ENCODE assay signal across 8 mouse cellular contexts in genomic region chr10:78009184-78009944, GRCm38 (mm10). TPM values are rescaled to one million over a fixed set of nuclear protein-coding genes. Genes with fewer than 3 reads are reported as not detected.
A peak's percentile ranks its signal among the peaks of the same experiment; 100 is the strongest.
DNase-seq lines count a peak whose midpoint lies in the region; ATAC-seq lines count a peak whose summit lies in the region.

No protein-coding gene starts in this region.

- H3K27me3 ChIP-seq in hindbrain, embryonic 16.5 days (replicated peaks; ENCODE audit: control insufficient read depth, insufficient read depth, low read length), result no peaks in the 10 kb centered on the region

- no peaks in the 10 kb centered on the region for H3K9me3 ChIP-seq in hindbrain, embryonic 16.5 days (ENCODE audit: control insufficient read depth, low read length)

- H3K4me2 ChIP-seq in hindbrain, embryonic 16.5 days (ENCODE audit: low read length), result peak overlapping the region; percentile 93

- peaks cover 35% of the 10 kb centered on the region for H3K4me1 ChIP-seq in hindbrain, embryonic 16.5 days (ENCODE audit: control insufficient read depth, insufficient read depth, low read depth, low read length)

- H3K36me3 ChIP-seq in hindbrain, embryonic 16.5 days (ENCODE audit: control insufficient read depth, insufficient read depth, low read length), result 0 out of 2 replicates have a peak, but pooled peaks cover 2% of the 10 kb centered on the region
- no peaks in the 10 kb centered on the region for H3K36me3 ChIP-seq in macrophage (ENCODE audit: inconsistent target)

- 0% methylated on average over 59 of the region's 59 CpGs for WGBS in hindbrain, embryonic 16.5 days
- 2% methylated on average over 58 of the region's 59 CpGs for WGBS in macrophage (ENCODE audit: missing documents)

- H3K9ac ChIP-seq in hindbrain, embryonic 16.5 days (ENCODE audit: low read depth, low read length), result peak overlapping the region; percentile 78

- ATAC-seq in hindbrain, embryonic 16.5 days, result peak; percentile 96

- H3K79me2 ChIP-seq in macrophage (ENCODE audit: inconsistent target), result peaks cover 47% of the 10 kb centered on the region

- peak overlapping the region; percentile 54 for H3K4me3 ChIP-seq in hindbrain, embryonic 16.5 days (ENCODE audit: low read length)
- H3K4me3 ChIP-seq in macrophage (ENCODE audit: inconsistent target), result peak overlapping the region; percentile 64

- peak; percentile 97 for DNase-seq in R1 (ENCODE audit: low read depth, low spot score)
- peak; percentile 95 to 97 for DNase-seq in cerebellum, postnatal 25 days
- DNase-seq in frontal cortex, postnatal 36 days (ENCODE audit: low spot score in 2 of 2), result peak; percentile 89 to 92
- peak; percentile 90 to 96 for DNase-seq in left cerebral cortex, adult 18-20 months (ENCODE audit: low spot score in 2 of 2)
- DNase-seq in right cerebral cortex, adult 18-20 months, result peak; percentile 95
- DNase-seq in urinary bladder, postnatal 10 days (ENCODE audit: low spot score), result peak; percentile 82

- H3K27ac ChIP-seq in hindbrain, embryonic 16.5 days (ENCODE audit: low read depth, low read length), result peak overlapping the region; percentile 89
- H3K27ac ChIP-seq in macrophage, result peak overlapping the region; percentile 90

RNA-seq across cellular contexts. Expression of gene Pfkl, which starts 0.5 kb away (rescaled TPM):
- 140 and 145 TPM in 2 replicates for polyA plus RNA-seq in hindbrain, embryonic 16.5 days (2015; fragmentation: Nextera tagmentation; extraction: Ambion mirVana)
- 100 to 1,000 TPM; 147 TPM for total RNA-seq in left cerebral cortex, adult 18-20 months (2021)
- total RNA-seq in macrophage (2018; cell fraction: chromatin; rRNA removed), result 10 to 100 TPM; 14.9 to 75.9 (median 37.3) TPM
- 10 to 100 TPM in 25 of 26 experiments, 1 to 10 TPM in 1; 9.2 to 24.1 (median 16.9) TPM for total RNA-seq in macrophage (2018; cell fraction: cytosol; rRNA removed)
- 10 to 100 TPM in 25 of 26 experiments, 1 to 10 TPM in 1; 9.2 to 39.2 (median 20.7) TPM for total RNA-seq in macrophage (2018; cell fraction: nucleus; rRNA removed)
- 12.8 to 25.9 TPM (median 18.5 TPM) in 3 replicates for polyA plus RNA-seq in macrophage (2018)

RNA-seq across cellular contexts. Expression of gene 1810043G02Rik, which starts 31.0 kb away (rescaled TPM):
- 53.9 and 56.7 TPM in 2 replicates for polyA plus RNA-seq in hindbrain, embryonic 16.5 days (2015; fragmentation: Nextera tagmentation; extraction: Ambion mirVana)
- 10 to 100 TPM; 33.9 to 36.1 TPM for total RNA-seq in left cerebral cortex, adult 18-20 months (2021)
- total RNA-seq in macrophage (2018; cell fraction: chromatin; rRNA removed), result 10 to 100 TPM in 16 of 26 experiments, 1 to 10 TPM in 10; 2.3 to 21.6 (median 12.4) TPM
- total RNA-seq in macrophage (2018; cell fraction: cytosol; rRNA removed), result 10 to 100 TPM in 23 of 26 experiments, 1 to 10 TPM in 3; 8.3 to 21.8 (median 14.4) TPM
- total RNA-seq in macrophage (2018; cell fraction: nucleus; rRNA removed), result 10 to 100 TPM in 16 of 26 experiments, 1 to 10 TPM in 10; 2.3 to 20.8 (median 12.9) TPM
- 9.8 to 15.6 TPM (median 10.6 TPM) in 3 replicates for polyA plus RNA-seq in macrophage (2018)

RNA-seq across cellular contexts. Expression of gene Dnmt3l, which starts 32.4 kb away (rescaled TPM):
- not detected in 2 replicates for polyA plus RNA-seq in hindbrain, embryonic 16.5 days (2015; fragmentation: Nextera tagmentation; extraction: Ambion mirVana)
- total RNA-seq in left cerebral cortex, adult 18-20 months (2021), result not detected
- total RNA-seq in macrophage (2018; cell fraction: chromatin; rRNA removed), result 1 to 10 TPM in 1 of 26 experiments, not detected in 25; 5.1 TPM
- 1 to 10 TPM in 6 of 26 experiments, under 1 TPM in 14, not detected in 6; 0.10 to 2.0 (median 0.58) TPM for total RNA-seq in macrophage (2018; cell fraction: cytosol; rRNA removed)
- total RNA-seq in macrophage (2018; cell fraction: nucleus; rRNA removed), result 1 to 10 TPM in 6 of 26 experiments, under 1 TPM in 1, not detected in 19; 0.95 to 5.7 (median 2.5) TPM
- polyA plus RNA-seq in macrophage (2018), result 0.14 to 2.0 TPM in 2 of 3 replicates, not detected in the other

RNA-seq across cellular contexts. Expression of gene Aire, which starts 34.0 kb away (rescaled TPM):
- 0.06 TPM in 1 of 2 replicates, not detected in the other for polyA plus RNA-seq in hindbrain, embryonic 16.5 days (2015; fragmentation: Nextera tagmentation; extraction: Ambion mirVana)
- total RNA-seq in left cerebral cortex, adult 18-20 months (2021), result under 1 TPM in 1 of 2 experiments, not detected in 1; 0.28 TPM
- 1 to 10 TPM in 1 of 26 experiments, under 1 TPM in 3, not detected in 22; 0.25 to 1.2 (median 0.54) TPM for total RNA-seq in macrophage (2018; cell fraction: chromatin; rRNA removed)
- total RNA-seq in macrophage (2018; cell fraction: cytosol; rRNA removed), result under 1 TPM in 1 of 26 experiments, not detected in 25; 0.05 TPM
- 1 to 10 TPM in 1 of 26 experiments, under 1 TPM in 2, not detected in 23; 0.25 to 1.1 (median 0.86) TPM for total RNA-seq in macrophage (2018; cell fraction: nucleus; rRNA removed)
- polyA plus RNA-seq in macrophage (2018), result not detected in 3 replicates

RNA-seq across cellular contexts. Expression of gene Trpm2, which starts 39.0 kb away (rescaled TPM):
- 7.8 and 9.9 TPM in 2 replicates for polyA plus RNA-seq in hindbrain, embryonic 16.5 days (2015; fragmentation: Nextera tagmentation; extraction: Ambion mirVana)
- total RNA-seq in left cerebral cortex, adult 18-20 months (2021), result 10 to 100 TPM; 47.5 to 51.9 TPM
- total RNA-seq in macrophage (2018; cell fraction: chromatin; rRNA removed), result 100 to 1,000 TPM in 8 of 26 experiments, 10 to 100 TPM in 17, 1 to 10 TPM in 1; 7.4 to 153 (median 58.0) TPM
- total RNA-seq in macrophage (2018; cell fraction: cytosol; rRNA removed), result 10 to 100 TPM in 6 of 26 experiments, 1 to 10 TPM in 20; 2.9 to 18.3 (median 6.9) TPM
- total RNA-seq in macrophage (2018; cell fraction: nucleus; rRNA removed), result 10 to 100 TPM; 13.1 to 91.6 (median 37.6) TPM
- polyA plus RNA-seq in macrophage (2018), result 2.6 to 5.5 TPM (median 4.7 TPM) in 3 replicates

Comparison
In these comparisons a context has a peak if more than half of its experiments do, and no peak if none do; other contexts are left out.
1. Peak in every context shown above with its lines: DNase-seq, ATAC-seq, H3K4me3 ChIP-seq and H3K27ac ChIP-seq.